Mouse (Mus musculus) left cerebral cortex, adult 2 months (tissue): Measurements from ENCODE around the gene Flywch2. TPM values are rescaled to one million over a fixed set of nuclear protein-coding genes. Genes with fewer than 3 reads are reported as not detected.

Experiments
- DNase-seq, 2 experiments: peaks; one replicate each; pipeline ENCODE4 v3.0.0; 2021 to 2022; ENCODE audit warnings: low spot score in 2 of 2, mixed read lengths in 1 of 2; ENCODE audit errors: extremely low spot score in 1 of 2
- H3K27ac ChIP-seq: fragments of 200-600 bp; 2 replicates; pipeline ENCODE4 v1.8.1; 2022
- H3K4me3 ChIP-seq: fragments of 200-600 bp; 2 replicates; pipeline ENCODE4 v1.8.1; 2022
- CTCF ChIP-seq: fragments of 200-600 bp; IDR thresholded peaks from 2 replicates; pipeline ENCODE4 v1.8.1; 2022; ENCODE audit warnings: antibody characterized with exemption, mild to moderate bottlenecking, moderate library complexity
- intact Hi-C: fragments of 180-260 bp; cut with DNase I; formaldehyde crosslinking; loops from one replicate; pipeline ENCODE4 v1.15.1; 2025
- microRNA-seq, 2 experiments: library from miRNA; unstranded; fragments of <30 nt; microRNA quantifications; one replicate each; pipeline ENCODE4 v1.2.0; 2021
- total RNA-seq, 2 experiments: library from RNA; stranded (reverse); gene quantifications; 2 replicates each; pipeline ENCODE4 v1.2.3; 2021

The Flywch2 gene
- total RNA-seq, 2 experiments from 2014 or later, result 11.9 to 13.7 TPM

DNA sequence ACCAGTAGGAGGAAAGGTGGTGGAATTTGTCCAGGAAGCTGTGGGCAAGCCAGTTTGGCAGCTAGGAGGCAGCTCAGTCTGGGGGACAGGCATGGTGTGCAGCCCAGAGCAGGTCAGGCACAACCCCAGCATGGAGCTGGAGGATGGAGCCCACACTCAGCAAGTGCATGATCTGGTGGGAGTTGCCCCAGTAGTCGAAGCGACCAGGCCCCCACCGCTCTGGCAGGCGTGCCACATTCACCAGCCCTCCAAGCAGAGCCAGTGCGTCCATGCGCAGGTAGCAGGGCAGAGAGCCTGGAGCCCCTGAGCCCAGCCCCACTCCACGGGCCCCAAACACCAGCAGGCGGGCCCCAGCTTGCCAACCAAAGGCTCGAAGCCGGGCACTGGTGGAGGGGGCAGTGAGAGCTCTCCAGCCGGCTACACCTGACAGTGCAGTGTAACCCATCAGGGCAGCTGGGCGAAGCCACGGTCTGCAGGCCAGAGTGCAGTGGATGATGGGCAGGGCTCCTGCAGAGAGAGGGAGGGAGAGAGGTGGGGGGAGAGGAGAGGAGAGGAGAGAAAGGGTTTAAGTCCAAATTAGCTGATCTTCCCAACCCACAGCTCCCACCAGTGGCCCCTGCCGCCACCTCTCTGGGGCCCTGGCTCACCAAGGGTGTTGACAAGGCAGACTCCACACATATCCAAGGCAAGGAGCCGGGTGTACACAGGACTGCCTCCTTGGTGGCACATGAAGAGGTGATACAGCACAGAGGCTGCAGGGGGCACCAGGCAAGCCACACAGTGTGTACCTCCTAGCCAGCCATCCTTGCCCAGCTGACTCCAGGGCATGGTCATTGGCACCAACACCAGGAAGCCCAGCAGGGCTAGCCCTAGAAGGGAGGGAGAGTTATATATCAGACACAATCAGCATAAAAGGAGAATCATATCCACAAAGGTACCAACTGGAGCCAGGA lies 48.1 kb downstream of the Flywch2 start:
- H3K4me3 ChIP-seq, result no peak overlapping the region
- no peak for DNase-seq
- no peak overlapping the region for H3K27ac ChIP-seq
- TF ChIP-seq CTCF, result peak; percentile 27
- intact Hi-C loops, result no loop called here

DNA sequence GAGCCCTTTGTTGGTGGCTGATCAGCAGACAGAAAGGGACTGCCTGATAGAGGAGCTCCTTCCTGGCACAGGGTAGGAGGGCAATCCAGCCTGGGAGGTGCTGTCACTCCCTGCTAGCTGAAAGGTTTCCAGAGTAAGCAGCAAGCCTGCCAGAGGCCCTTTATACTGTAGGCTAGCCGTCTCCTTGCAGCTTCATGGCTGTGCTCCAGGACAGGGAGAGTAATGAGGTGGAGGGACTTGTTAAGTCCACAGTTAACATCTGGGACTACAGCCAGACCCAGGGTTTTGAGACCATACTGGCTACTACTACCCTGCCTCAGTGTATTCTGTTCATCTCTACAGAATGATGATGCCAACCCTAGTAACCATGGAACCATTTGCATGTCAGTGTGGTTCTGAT lies 51.5 kb downstream of the Flywch2 start:
- Histone ChIP-seq H3K4me3 (no peak overlapping the region), H3K27ac (no peak overlapping the region)
- DNase-seq, result no peak
- TF ChIP-seq CTCF, result no peak
- intact Hi-C loops, result no loop called here

DNA sequence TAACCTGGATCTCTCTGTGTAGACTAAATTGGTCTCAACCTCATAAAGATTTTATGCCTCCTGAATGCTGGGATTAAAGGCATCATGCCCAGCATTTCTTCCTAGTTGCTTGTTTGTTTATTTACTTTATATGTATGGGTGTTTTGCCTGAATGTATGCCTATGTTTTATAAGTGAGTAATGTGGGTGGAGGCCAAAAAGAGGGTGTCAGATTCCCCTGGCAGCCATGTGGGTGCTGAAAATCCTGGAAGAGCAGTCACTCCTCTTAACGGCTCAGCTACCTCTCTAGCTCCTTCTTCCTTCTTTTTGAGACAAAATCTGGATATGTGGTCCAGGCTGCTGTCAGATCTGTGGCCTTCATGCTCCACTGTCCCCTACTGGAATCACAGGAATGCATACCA lies 55.4 kb downstream of the Flywch2 start:
- Histone ChIP-seq H3K4me3 (no peak overlapping the region), H3K27ac (no peak overlapping the region)
- no peak for DNase-seq
- TF ChIP-seq CTCF, result no peak
- intact Hi-C loops, result no loop called here

Small RNA genes within 50 kb of the gene (microRNA-seq; reads per million reads assigned to microRNA genes)
- 1.4 to 3.7 reads per million in 2 experiments for gene Mir5125

Other genes with a start within 250 kb of the Flywch2 start
- 1 to 10 TPM; 6.8 TPM for gene Zfp213, start 221.8 kb downstream of the Flywch2 start, total RNA-seq
- gene Zfp13, start 186.6 kb downstream of the Flywch2 start, total RNA-seq, result 10 to 100 TPM; 24.7 to 32.0 TPM
- gene Zscan10, start 185.2 kb downstream of the Flywch2 start, total RNA-seq, result not detected
- under 1 TPM; 0.07 to 0.12 TPM for gene Mmp25, start 140.8 kb downstream of the Flywch2 start, total RNA-seq
- not detected for gene Bicdl2, start 125.6 kb downstream of the Flywch2 start, total RNA-seq
- gene Hcfc1r1, start 112.5 kb downstream of the Flywch2 start, total RNA-seq, result 100 to 1,000 TPM; 127 to 129 TPM
- gene Thoc6, start 112.2 kb downstream of the Flywch2 start, total RNA-seq, result 1 to 10 TPM; 5.5 to 7.2 TPM
- 10 to 100 TPM; 10.3 to 14.3 TPM for gene Tnfrsf12a, start 108.6 kb downstream of the Flywch2 start, total RNA-seq
- not detected for gene Cldn6, start 106.8 kb downstream of the Flywch2 start, total RNA-seq
- gene Cldn9, start 102.1 kb downstream of the Flywch2 start, total RNA-seq, result under 1 TPM in 1 of 2 experiments, not detected in 1; 0.23 TPM
- under 1 TPM; 0.23 to 0.32 TPM for gene 1520401A03Rik, start 63.3 kb downstream of the Flywch2 start, total RNA-seq
- 1 to 10 TPM; 4.3 TPM for gene Pkmyt1, start 59.7 kb downstream of the Flywch2 start, total RNA-seq
- 10 to 100 TPM; 50.9 to 56.0 TPM for gene Paqr4, start 45.2 kb downstream of the Flywch2 start, total RNA-seq
- gene Kremen2, start 40.2 kb downstream of the Flywch2 start, total RNA-seq, result under 1 TPM; 0.68 TPM
- gene Flywch1, start 14.5 kb downstream of the Flywch2 start, total RNA-seq, result 100 to 1,000 TPM; 425 to 428 TPM
- gene Srrm2, start 4.5 kb upstream of the Flywch2 start, total RNA-seq, result 100 to 1,000 TPM; 671 to 678 TPM
- gene Elob, start 43.1 kb upstream of the Flywch2 start, total RNA-seq, result 100 to 1,000 TPM; 337 to 365 TPM
- not detected for gene Prss33, start 50.0 kb upstream of the Flywch2 start, total RNA-seq
- gene Prss32, start 57.8 kb upstream of the Flywch2 start, total RNA-seq, result not detected
- gene Prss41, start 58.1 kb upstream of the Flywch2 start, total RNA-seq, result 1 to 10 TPM; 1.1 to 2.2 TPM
- not detected for gene Prss21, start 82.0 kb upstream of the Flywch2 start, total RNA-seq
- not detected for gene Dcpp1, start 94.8 kb upstream of the Flywch2 start, total RNA-seq
- not detected for gene Dcpp2, start 94.8 kb upstream of the Flywch2 start, total RNA-seq
- gene Dcpp3, start 131.4 kb upstream of the Flywch2 start, total RNA-seq, result not detected
- not detected for gene Sbp, start 155.6 kb upstream of the Flywch2 start, total RNA-seq
- not detected for gene Sbpl, start 169.2 kb upstream of the Flywch2 start, total RNA-seq
- 1 to 10 TPM in 1 of 2 experiments, under 1 TPM in 1; 0.45 to 1.1 TPM for gene Prss30, start 194.5 kb upstream of the Flywch2 start, total RNA-seq
- 1 to 10 TPM in 1 of 2 experiments, under 1 TPM in 1; 0.70 to 1.5 TPM for gene Prss22, start 212.0 kb upstream of the Flywch2 start, total RNA-seq